Mouse (Mus musculus) right cerebral cortex, postnatal 4 days (tissue): ENCODE data around the gene Dnah10.
A peak's percentile ranks its signal among the peaks of the same experiment; 100 is the strongest.

Experiments used
- DNase-seq: peaks from one replicate; pipeline ENCODE4 v3.0.0-alpha.2; 2022

The Dnah10 gene

DNA sequence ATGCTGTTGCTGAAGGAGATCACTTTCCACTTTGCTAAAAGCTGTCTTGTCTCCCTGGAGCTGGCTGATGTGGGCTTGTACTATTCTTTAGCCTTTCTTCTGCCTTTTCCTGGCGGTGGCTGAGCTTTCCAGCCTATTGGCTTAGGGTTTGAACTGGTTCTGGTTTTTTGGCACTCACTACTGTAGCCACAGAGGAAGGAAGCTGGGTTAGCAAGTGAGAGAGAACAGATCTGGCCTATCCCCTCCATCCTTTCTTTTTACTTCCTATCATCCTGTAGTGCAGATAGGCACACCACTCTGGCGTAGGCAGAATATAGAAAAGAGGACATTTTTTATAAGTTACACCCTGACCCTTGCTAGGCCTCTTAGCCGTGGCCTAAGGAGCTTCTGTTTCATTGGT, 148.2 kb downstream of the Dnah10 start:
- DNase-seq, result no peak

DNA sequence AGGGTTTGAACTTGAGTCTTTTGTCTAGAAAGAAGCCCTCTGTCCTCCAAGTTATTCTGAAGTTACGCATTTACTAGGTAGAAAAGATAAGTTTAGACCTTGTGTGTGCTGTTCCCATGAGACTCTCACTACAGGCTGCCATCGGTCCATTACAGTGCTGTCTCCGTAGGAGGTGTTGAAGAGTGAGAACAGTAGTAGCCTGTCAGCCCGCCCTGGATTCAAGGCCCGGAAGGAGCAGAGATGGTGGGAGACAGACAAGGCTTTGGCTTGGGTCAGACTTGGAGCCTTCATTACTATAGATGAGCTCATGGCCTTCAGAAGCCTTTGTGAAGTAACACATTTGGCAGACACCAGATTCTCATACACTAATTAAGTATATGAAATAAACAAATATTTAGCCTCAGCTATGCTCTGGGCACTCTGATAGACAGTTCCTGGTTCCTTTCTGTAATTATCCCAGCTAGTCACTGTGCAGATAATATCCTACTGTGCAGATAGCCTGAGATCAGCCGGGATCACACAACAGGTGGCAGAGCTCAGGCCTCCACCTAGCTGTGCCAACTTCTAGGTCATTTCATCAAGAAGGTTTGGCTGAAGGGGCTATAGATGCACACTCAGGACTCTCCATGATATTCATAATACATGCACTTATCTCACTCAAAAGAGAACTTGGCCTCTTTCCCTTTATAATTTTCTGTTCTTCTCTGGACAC, 149.2 kb downstream of the Dnah10 start:
- DNase-seq, result no peak

DNA sequence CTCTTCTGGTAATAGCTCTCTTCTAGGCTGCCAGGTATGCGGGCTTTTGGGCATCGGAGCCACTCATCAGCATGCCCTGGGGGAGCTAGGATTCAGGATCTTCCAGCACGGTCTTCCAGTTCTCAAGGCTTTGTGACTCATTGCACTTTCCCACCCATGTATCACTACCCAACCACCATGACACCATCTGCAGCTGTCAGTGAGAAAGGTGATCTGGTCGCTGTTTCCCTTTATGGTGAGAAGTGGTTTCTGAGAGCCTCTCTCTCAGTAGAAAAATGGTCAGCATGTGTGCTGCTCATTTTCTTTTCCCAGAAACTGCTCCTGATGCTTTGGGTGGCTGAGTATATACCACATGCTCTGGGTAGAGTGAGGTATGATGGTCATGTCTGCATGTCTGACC, 154.4 kb downstream of the Dnah10 start:
- no peak for DNase-seq

DNA sequence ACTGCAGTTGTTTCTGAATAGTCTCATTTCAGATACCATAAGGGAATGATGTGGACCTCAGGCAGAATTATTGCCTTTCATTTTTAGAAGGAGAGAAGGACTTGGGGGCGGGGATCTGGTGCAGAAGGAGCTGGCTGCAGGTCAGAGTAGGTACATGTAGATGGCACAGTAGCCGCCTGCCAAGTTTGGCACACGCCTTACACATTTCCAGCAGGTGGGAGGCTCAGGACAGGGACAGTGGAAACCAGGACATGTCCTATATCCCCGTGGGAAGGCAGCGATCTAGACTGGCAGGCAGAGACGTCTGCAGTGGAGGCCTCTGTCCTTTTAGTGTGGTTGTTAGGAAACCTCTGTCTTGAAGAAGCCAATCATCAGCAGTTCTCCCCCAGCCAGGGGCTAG, 154.9 kb downstream of the Dnah10 start:
- no peak for DNase-seq

DNA sequence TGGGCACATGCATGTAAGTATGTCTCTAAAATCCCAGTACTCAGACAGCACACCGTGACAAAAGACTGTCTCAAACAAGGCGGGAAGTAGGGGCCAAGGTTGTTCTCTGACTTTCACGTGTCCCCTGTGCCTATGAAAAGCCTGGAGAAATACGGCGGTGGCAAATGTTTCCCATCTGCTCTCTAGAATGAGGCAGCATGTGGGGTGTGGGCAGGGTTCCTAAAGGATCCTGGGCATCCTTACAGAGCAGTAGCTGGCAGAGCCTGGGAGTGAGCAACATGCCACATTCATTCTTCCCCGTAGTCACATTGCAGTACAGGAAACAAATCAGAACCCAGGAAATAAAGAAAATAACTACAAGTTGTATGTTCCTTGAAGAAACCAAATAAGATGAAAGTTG, 159.0 kb downstream of the Dnah10 start:
- DNase-seq, result peak; percentile 42
